Mouse (Mus musculus): Measurements from ENCODE around the gene Zfp74. TPM values are rescaled to one million over a fixed set of nuclear protein-coding genes. Genes with fewer than 3 reads are reported as not detected.
"Not testable (repeated sequence)": the region's sequence is repeated elsewhere in the genome, so short reads cannot be mapped to it uniquely, and the experiment has no call there.

Zfp74 gene
- polyA plus RNA-seq, 1 experiment from 2014 or later = 17.6 TPM

DNA sequence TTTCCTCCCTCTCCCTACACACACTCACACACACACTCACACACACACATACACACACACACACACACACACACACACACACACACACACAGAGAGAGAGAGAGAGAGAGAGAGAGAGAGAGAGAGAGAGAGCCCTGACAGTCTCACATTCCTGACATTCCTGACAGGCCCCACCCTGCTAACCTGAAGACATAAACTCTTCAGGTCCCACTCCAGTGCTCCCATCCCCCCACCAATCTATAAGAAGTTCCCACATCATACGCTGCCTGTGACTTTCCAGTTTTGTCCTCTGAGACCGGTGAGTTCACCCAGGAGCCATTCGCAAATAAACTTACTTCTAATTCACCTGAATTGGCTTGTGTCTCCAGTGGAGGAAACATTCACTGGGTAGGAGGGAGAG lies 28.0 kb upstream of the Zfp74 start:
- Histone ChIP-seq H3K27ac (no peak overlapping the region), H3K27me3 (no peaks in the 10 kb centered on the region), H3K4me1 (peaks cover 34% of the 10 kb centered on the region), H3K9me3 (no peaks in the 10 kb centered on the region), H3K9ac (no peak overlapping the region), H3K4me3 (no peak overlapping the region), H3K36me3 (peaks cover 12% of the 10 kb centered on the region), H3K4me2 (replicated peaks) (peak overlapping the region; percentile 20; the same call in 1 of the 2 replicates)
- 82% methylated on average over 3 of the region's 3 CpGs for WGBS
- ATAC-seq (ENCODE audit: low FRiP score, low read depth) = no peak

DNA sequence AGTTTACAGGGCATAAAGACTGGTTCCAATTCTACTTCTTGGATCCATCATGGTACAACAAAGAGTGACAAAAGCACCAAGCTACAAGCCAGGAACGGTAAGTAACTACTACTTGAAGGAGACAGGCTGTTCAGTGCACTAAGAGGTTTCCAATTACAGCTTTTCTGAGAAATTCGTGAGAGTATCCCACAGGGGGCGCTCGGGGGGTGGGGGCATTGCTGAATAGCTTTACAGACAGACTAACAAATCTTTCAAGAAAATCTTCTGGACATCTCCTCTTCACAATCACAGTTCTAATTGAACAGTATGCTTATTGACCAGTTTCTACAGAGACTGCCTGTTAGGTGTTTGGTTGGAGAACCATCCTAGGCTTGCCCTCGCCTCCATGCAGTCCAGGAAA lies 27.6 kb upstream of the Zfp74 start:
- peaks cover 34% of the 10 kb centered on the region for H3K4me1 ChIP-seq
- no peak overlapping the region for H3K4me2 ChIP-seq (replicated peaks)
- no peak overlapping the region for H3K9ac ChIP-seq
- no peaks in the 10 kb centered on the region for H3K27me3 ChIP-seq
- 49% methylated on average over 5 of the region's 5 CpGs for WGBS
- no peaks in the 10 kb centered on the region for H3K9me3 ChIP-seq
- peaks cover 10% of the 10 kb centered on the region for H3K36me3 ChIP-seq
- ATAC-seq (ENCODE audit: low FRiP score, low read depth) = no peak
- 0 out of 2 replicates have a peak overlapping the region, but pooled peaks have one; percentile 22 for H3K27ac ChIP-seq
- no peak overlapping the region for H3K4me3 ChIP-seq

DNA sequence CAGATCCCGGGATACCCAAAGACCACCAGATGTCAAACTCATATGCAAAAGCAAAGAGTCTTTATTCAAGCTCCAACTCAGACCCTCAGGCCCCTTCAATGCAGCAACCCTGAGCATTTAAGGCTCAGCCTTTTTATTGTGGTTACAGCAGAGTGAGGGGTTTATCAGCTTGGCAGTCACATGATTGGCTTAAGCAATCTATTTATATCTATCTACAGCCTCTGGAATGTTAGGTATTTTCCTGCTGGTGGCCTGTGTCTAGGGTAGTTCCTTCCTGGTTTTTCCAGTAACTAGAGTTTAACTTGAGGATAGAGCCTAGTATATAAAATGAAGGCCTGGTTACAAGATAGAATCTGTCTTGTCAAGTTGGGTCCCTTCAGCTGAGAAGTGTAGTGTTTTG lies 26.9 kb upstream of the Zfp74 start:
- Histone ChIP-seq H3K27me3 (no peaks in the 10 kb centered on the region), H3K9ac (no peak overlapping the region), H3K27ac (0 out of 2 replicates have a peak overlapping the region, but pooled peaks have one; percentile 22), H3K9me3 (no peaks in the 10 kb centered on the region), H3K36me3 (peaks cover 3% of the 10 kb centered on the region), H3K4me2 (replicated peaks) (no peak overlapping the region), H3K4me3 (no peak overlapping the region), H3K4me1 (peaks cover 33% of the 10 kb centered on the region)
- ATAC-seq (ENCODE audit: low FRiP score, low read depth) = no peak
- 78% methylated on average over 1 of the region's 1 CpGs for WGBS

DNA sequence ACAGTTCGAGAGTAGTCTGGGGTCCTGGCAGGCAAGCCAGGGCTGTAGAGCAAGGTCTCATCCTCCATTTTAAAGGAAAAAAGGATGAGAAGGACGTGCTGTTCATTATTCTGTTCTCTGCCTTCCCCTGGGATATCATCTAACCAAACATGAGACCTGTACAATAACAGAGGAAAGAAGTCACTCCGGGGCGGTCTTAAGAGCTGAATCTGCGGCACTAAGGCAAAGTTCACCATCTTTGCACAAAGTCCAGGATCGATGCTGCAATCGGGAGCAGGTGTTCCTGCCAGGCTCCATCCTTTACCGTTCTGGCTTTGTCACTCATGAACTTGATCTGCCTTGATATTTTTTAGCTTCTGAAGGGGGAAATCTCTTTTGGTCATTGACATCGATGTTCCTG lies 16.8 kb upstream of the Zfp74 start:
- Histone ChIP-seq H3K9ac (no peak overlapping the region), H3K4me1 (no peaks in the 10 kb centered on the region), H3K27me3 (no peaks in the 10 kb centered on the region), H3K9me3 (peaks cover 5% of the 10 kb centered on the region; the same call in 1 of the 2 replicates), H3K36me3 (no peaks in the 10 kb centered on the region), H3K4me3 (no peak overlapping the region), H3K4me2 (replicated peaks) (no peak overlapping the region), H3K27ac (no peak overlapping the region)
- ATAC-seq (ENCODE audit: low FRiP score, low read depth) = no peak
- 87% methylated on average over 9 of the region's 9 CpGs for WGBS

DNA sequence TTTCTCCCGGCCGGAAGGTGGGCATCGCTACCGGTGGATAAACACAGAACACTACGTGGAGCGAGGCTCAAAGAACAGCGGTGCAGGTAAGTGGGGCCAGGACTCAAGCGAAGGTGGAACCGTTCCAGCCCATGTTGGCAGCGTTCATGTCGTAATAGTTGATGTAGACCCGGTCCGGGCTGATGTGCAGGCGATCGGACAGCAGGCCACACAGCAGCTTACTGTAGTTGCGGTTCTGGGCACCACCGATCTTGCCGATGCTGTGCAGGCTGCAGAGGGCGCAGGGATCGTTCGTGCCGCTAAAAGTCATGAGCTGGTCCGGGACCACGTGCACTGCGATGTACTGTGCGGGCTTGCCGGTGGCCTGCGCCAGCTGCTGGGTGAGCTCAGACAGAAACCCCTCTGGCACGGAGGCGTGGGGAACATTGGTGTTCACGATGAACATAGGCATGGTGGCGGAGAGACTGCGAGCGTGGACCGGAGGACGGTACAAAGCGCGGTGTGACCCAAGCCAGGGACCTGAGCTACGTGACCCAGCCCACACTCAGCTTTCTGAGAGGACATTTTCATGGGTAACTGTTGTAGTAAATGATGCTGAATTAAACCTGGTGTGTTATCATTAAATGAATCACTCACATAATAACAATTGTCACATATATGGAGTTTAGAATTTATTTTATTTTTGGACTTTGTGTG lies 11.4 kb upstream of the Zfp74 start:
- not testable (repeated sequence) for H3K4me3 ChIP-seq; ATAC-seq (ENCODE audit: low FRiP score, low read depth); H3K4me2 ChIP-seq (replicated peaks); H3K36me3 ChIP-seq; H3K4me1 ChIP-seq; H3K9ac ChIP-seq; H3K27me3 ChIP-seq; H3K9me3 ChIP-seq; H3K27ac ChIP-seq
- 48% methylated on average over 39 of the region's 39 CpGs for WGBS

GRCm38 (mm10) chr7:29959004-29959403 lies 5.1 kb upstream of the Zfp74 start:
- Histone ChIP-seq H3K9ac (no peak overlapping the region), H3K4me1 (no peaks in the 10 kb centered on the region), H3K27me3 (no peaks in the 10 kb centered on the region), H3K27ac (no peak overlapping the region), H3K4me2 (replicated peaks) (no peak overlapping the region), H3K4me3 (no peak overlapping the region), H3K36me3 (no peaks in the 10 kb centered on the region), H3K9me3 (no peaks in the 10 kb centered on the region)
- 64% methylated on average over 3 of the region's 3 CpGs for WGBS
- no peak for ATAC-seq (ENCODE audit: low FRiP score, low read depth)

DNA sequence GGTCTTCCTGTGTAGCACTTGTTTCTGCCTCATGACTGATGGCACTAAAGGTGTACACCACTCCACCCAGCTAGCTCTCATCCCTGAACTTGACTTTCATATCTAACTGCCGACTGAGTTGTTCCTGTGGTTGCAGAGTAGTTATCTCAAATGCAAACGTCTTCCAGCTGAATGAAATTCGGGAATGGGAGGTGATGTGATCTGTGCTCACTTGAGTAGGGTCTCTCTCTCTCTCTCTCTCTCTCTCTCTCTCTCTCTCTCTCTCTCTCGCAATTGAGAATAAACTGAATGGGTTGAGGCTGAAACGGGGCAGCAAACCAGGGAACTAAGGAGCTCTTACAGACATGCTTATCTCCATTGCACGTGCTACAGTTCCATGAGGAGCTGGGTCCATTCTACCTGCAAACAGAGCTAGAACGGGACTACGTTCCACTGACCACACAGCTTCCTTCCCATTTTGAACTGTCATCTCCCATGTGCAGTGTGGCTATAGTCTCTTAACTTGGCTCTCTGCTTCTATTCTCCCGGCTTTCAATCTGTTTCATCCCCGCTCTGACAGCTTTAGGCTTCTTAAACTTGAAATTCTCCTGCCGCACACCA lies 4.3 kb upstream of the Zfp74 start:
- WGBS = 84% methylated on average over 11 of the region's 11 CpGs
- Histone ChIP-seq H3K9ac (no peak overlapping the region), H3K36me3 (no peaks in the 10 kb centered on the region), H3K4me3 (no peak overlapping the region), H3K9me3 (no peaks in the 10 kb centered on the region), H3K4me2 (replicated peaks) (no peak overlapping the region), H3K27ac (no peak overlapping the region), H3K4me1 (no peaks in the 10 kb centered on the region), H3K27me3 (no peaks in the 10 kb centered on the region)
- no peak for ATAC-seq (ENCODE audit: low FRiP score, low read depth)

DNA sequence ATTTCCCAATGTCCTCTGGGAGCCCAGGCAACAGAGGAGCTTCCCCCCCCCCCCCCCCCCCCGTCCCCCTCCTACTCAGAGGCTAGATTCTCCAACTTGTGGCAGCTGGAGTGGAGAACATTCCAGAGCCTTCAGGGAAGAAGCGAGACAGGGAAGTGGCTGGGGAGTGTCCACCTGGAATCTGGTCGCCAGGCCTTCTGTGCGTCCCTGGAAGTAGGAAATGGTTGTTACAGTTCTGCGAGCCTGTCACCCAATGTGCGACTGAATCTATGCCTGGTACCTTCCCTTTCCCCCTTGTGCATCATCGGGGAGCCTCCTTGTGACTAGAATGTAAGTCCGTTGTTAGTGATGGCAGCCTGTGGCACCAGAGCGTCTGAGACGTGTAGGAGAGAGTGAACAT lies 2.4 kb upstream of the Zfp74 start:
- no peaks in the 10 kb centered on the region for H3K9me3 ChIP-seq
- no peaks in the 10 kb centered on the region for H3K27me3 ChIP-seq
- no peaks in the 10 kb centered on the region for H3K4me1 ChIP-seq
- peak overlapping the region; percentile 37 for H3K4me2 ChIP-seq (replicated peaks)
- H3K9ac ChIP-seq = no peak overlapping the region
- H3K4me3 ChIP-seq = 0 out of 2 replicates have a peak overlapping the region, but pooled peaks have one; percentile 11
- WGBS = 50% methylated on average over 10 of the region's 10 CpGs
- no peak for ATAC-seq (ENCODE audit: low FRiP score, low read depth)
- peaks cover 2% of the 10 kb centered on the region for H3K36me3 ChIP-seq
- H3K27ac ChIP-seq = no peak overlapping the region

DNA sequence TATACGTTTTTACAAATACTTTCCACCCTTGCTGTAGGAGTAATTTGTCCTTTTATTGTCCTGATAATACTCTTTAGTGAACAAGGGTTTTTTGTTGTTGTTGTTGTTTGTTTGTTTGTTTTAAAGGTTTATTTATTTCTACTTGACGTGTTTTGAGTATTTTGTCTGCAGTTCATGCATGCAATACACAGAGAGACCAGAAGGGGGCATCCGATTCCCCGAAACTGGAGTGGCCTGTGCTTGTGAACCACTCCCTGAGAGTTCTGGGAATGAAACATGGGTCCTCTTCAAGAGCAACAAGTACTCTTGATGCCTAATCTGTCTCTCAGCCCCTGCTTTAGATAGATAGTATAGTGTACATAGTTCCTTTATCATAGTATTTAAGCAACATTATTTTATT lies 842 bp upstream of the Zfp74 start:
- H3K27ac ChIP-seq = no peak overlapping the region
- peak overlapping the region; percentile 65 for H3K4me2 ChIP-seq (replicated peaks)
- no peak overlapping the region for H3K9ac ChIP-seq
- WGBS = 32% methylated on average over 4 of the region's 4 CpGs
- peaks cover 17% of the 10 kb centered on the region for H3K36me3 ChIP-seq
- peak overlapping the region; percentile 74 for H3K4me3 ChIP-seq
- ATAC-seq (ENCODE audit: low FRiP score, low read depth) = no peak
- H3K9me3 ChIP-seq = no peaks in the 10 kb centered on the region
- no peaks in the 10 kb centered on the region for H3K4me1 ChIP-seq
- H3K27me3 ChIP-seq = no peaks in the 10 kb centered on the region

DNA sequence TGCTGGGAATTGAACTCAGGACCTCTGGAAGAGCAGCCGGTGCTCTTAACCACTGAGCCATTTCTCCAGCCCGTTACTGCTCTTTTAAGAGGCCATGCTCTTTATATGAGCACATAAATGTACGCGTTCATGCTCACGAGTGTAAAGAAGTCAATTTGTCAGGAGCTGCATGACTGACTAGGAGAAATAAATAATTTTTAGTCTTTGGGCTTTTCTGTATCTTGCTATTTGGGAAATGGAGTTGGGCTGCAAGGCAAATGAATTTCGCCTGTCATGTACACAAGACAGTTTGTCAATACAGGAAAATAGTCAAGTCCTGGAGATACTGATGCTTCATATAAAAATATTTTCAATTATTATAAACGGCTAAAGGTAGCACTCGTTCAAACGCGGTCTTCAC lies 803 bp downstream of the Zfp74 start:
- peak overlapping the region; percentile 95; the same call in 1 of the 2 replicates for H3K27ac ChIP-seq
- WGBS = 28% methylated on average over 10 of the region's 10 CpGs
- no peaks in the 10 kb centered on the region for H3K9me3 ChIP-seq
- no peaks in the 10 kb centered on the region for H3K27me3 ChIP-seq
- no peaks in the 10 kb centered on the region for H3K4me1 ChIP-seq
- ATAC-seq (ENCODE audit: low FRiP score, low read depth) = no peak; the same call in 1 of the 2 replicates
- H3K4me2 ChIP-seq (replicated peaks) = peak overlapping the region; percentile 65
- H3K4me3 ChIP-seq = peak overlapping the region; percentile 74
- peak overlapping the region; percentile 94 for H3K9ac ChIP-seq
- peaks cover 30% of the 10 kb centered on the region for H3K36me3 ChIP-seq

DNA sequence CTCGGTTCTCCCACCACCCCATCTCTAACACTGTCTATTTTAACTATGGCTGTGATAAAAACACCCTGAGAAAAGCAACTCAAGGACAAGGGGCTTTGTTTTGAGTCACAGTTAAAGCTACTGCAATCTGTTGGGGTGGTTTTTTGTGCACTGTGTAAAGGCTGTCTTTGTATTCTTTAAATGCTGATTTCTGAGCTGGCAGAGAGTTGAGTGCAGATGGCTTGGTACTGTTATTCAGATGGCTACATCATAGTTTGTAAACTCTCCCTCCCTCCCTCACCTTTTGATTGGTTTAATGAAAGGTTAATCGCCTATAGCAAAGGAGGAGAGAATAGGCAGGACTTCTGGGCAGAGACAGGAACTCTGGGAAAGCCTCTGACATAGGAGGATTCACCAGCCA lies 9.7 kb downstream of the Zfp74 start:
- no peaks in the 10 kb centered on the region for H3K4me1 ChIP-seq
- WGBS = 84% methylated on average over 2 of the region's 2 CpGs
- no peak for ATAC-seq (ENCODE audit: low FRiP score, low read depth)

GRCm38 (mm10) chr7:29943720-29944119 lies 10.2 kb downstream of the Zfp74 start:
- H3K9ac ChIP-seq = no peak overlapping the region
- H3K27ac ChIP-seq = no peak overlapping the region
- H3K4me3 ChIP-seq = no peak overlapping the region
- no peak for ATAC-seq (ENCODE audit: low FRiP score, low read depth)
- H3K27me3 ChIP-seq = no peaks in the 10 kb centered on the region
- WGBS = 72% methylated on average over 2 of the region's 2 CpGs
- H3K36me3 ChIP-seq = peaks cover 48% of the 10 kb centered on the region
- no peaks in the 10 kb centered on the region for H3K9me3 ChIP-seq
- no peak overlapping the region for H3K4me2 ChIP-seq (replicated peaks)
- H3K4me1 ChIP-seq = no peaks in the 10 kb centered on the region

More for the DNA sequence above, 9.7 kb downstream of the Zfp74 start:
- Histone ChIP-seq H3K27me3 (no peaks in the 10 kb centered on the region), H3K36me3 (peaks cover 51% of the 10 kb centered on the region), H3K4me3 (no peak overlapping the region), H3K27ac (no peak overlapping the region), H3K9ac (no peak overlapping the region), H3K4me2 (replicated peaks) (no peak overlapping the region), H3K9me3 (no peaks in the 10 kb centered on the region)
